Mouse (Mus musculus): ENCODE measurements around the gene Rflnb.

DNA sequence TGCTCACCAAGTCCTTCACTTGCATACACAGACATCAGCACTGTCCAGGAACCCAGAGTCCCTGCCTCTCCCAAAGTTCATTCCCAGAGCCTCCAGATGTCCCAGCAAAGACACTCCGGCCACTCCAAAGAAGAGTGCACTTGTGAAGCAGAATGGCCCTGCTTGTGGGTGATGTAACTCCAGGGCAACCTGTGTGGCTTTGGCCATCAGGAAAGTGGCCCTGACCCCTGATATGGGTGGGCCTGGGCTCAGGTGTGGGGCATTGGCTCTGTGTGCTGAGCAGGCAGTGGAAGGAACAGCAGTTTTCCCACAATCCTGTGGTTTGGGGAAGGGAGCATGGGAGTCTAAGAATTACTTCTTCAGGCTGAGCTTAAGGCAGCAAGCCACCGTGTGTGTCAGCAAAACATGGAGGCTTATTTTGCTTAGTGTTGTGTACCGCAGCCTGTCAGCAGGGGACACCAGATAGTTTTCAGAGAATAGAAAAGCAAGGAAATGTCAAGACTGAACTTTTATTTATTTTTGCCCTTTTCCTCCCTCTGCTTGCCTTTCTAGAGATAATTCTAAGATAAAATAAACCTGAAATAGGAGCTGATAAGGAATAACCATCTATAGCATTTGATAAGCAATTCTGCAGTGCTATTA lies 26.2 kb downstream of the Rflnb start:
- TF ChIP-seq POLR2A (IDR thresholded peaks at IDR 0.05; ENCODE audit: borderline replicate concordance, insufficient read depth, low read length) = no peak
- TF ChIP-seq CTCF (IDR thresholded peaks at IDR 0.05; ENCODE audit: borderline replicate concordance, insufficient read depth, low read depth, low read length) = no peak
